Mouse (Mus musculus): Measurements from ENCODE around the gene Pitx1.

Gene Pitx1

DNA sequence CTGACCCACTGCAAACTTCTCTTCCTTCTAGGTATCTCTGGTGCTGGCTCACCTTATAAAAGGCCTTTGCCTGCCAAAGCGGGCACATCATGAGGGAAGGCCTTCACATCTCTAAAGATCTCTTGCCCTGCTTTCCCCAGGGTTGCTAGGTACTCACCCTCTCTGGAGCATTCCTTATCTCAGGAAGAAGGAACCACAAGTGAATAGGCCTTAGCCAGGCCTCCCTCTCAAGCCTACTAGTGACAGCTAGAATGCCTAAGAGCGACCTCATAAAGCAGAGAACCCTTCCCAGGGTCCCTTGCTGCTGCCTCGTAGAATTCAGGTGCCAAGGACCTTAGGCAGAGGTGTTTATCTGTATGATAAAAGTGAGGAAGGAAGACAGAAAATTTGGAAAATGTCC, 51.7 kb downstream of the Pitx1 start, which contains the start of gene Catsper3:
Gene Catsper3 (plus strand): TSS at position 301 of the 400 bp plus-strand sequence.
- DNase-seq (ENCODE audit: low read depth, low spot score) = no peak

DNA sequence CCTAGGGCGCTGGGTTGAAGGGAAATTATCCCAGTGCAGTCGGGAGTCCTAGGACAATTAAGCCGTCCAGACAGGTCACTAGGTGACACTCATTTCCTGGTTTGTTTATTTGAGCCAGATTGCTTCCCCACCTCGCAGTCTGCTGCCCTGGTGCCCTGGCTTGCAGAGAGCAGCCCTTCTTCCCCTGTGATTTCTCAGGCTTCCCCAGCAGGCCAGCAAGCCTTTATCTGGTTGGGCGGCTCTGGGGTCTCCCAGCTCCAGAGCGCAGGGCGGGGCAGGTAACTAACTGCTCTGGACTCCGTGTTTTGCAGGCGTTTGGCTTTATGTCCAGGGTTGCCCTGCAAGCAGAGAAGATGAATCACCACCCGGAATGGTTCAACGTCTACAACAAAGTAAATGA, 60.9 kb downstream of the Pitx1 start:
- no peak for DNase-seq (ENCODE audit: low read depth, low spot score)

All from ZHBTc4 (cell line).